Mouse (Mus musculus) CH12.LX (cell line): ENCODE results near the gene Skap2.

ENCODE experiments used
- CTCF ChIP-seq, 2 experiments: IDR thresholded peaks in 1 of 2; conservative IDR thresholded peaks in 1 of 2; 2 replicates each; pipeline ENCODE4 v1.5.1; 2011 to 2012; ENCODE audit warnings: low read depth in 2 of 2, low read length in 2 of 2, improper control_type of control experiment in 1 of 2, inconsistent platforms in 1 of 2, mild to moderate bottlenecking in 1 of 2, moderate library complexity in 1 of 2
- KAT2A ChIP-seq: IDR thresholded peaks from 2 replicates; pipeline ENCODE4 v1.6.1; 2012; ENCODE audit warnings: low read length, improper control_type of control experiment, inconsistent platforms; ENCODE audit not compliant: insufficient replicate concordance
- MAFK ChIP-seq: IDR thresholded peaks from 2 replicates; pipeline ENCODE4 v1.6.1; 2011; ENCODE audit warnings: low read length, improper control_type of control experiment; ENCODE audit not compliant: insufficient replicate concordance
- POLR2AphosphoS2 ChIP-seq: IDR thresholded peaks from 2 replicates; pipeline ENCODE4 v1.6.1; 2011; ENCODE audit warnings: low read depth, low read length, improper control_type of control experiment
- TCF12 ChIP-seq: IDR thresholded peaks from 2 replicates; pipeline ENCODE4 v1.6.1; 2014; ENCODE audit warnings: low read depth, mild to moderate bottlenecking, inconsistent platforms, low read length, improper control_type of control experiment
- USF1 ChIP-seq: IDR thresholded peaks from 2 replicates; pipeline ENCODE4 v1.6.1; 2014; ENCODE audit warnings: low read depth, mild to moderate bottlenecking, inconsistent platforms, low read length, improper control_type of control experiment

DNA sequence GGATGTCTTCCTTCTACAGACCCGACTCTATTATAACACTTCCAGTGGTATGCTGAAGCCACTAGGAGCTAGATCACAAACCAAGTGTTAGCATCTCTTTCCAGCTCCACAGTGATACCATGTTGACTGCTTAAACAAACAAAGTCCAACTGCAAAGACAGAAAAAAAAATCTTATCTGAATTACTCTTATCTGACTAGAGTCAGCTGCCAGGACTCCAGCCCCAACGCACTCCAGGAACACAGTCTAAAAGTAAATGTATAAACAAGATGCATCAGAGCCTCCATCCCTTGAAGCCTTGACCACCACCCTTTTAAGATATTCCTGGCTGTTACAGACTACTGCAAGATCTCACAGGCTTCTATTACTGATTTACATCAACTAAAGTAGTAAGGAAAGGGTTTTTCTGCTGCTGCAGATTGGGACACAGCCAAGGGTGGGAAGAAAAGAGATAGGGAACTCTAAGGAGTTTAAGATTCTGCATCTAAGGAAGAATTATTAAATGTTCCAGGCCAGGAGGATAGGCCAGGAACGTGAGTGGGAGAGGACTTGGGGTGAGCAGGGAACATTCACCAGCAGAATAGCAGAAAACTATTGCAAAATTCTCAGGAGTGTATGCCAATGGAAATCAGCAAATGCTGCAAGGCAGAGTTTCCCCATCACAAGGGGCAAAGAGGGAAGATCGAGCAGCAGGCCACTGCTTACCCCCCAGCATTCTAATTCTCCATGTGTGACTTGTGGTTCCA lies 56.1 kb downstream of the Skap2 start:
- TF ChIP-seq USF1: no peak
- no peak for TF ChIP-seq CTCF (conservative IDR thresholded peaks at IDR 0.05 in 1 of 2, IDR thresholded peaks at IDR 0.05 in 1 of 2; ENCODE audit: low read depth in 2 of 2, low read length in 2 of 2)
- TF ChIP-seq KAT2A: no peak
- no peak for TF ChIP-seq TCF12
- no peak for TF ChIP-seq MAFK
- no peak for TF ChIP-seq POLR2AphosphoS2
